Mouse (Mus musculus) testis, adult 2 months (tissue): ENCODE measurements around the gene Snx8. TPM values are rescaled to one million over a fixed set of nuclear protein-coding genes. Genes with fewer than 3 reads are reported as not detected.

Experiments
- H3K27ac ChIP-seq: fragments of 200-500 bp; 2 replicates; pipeline ENCODE4 v1.5.1; 2012; ENCODE audit warnings: low read depth, low read length; ENCODE audit not compliant: control insufficient read depth, insufficient read depth
- H3K27me3 ChIP-seq: fragments of 200-500 bp; 2 replicates; pipeline ENCODE4 v1.6.1; 2012; ENCODE audit warnings: mild to moderate bottlenecking, low read length, moderate library complexity; ENCODE audit not compliant: control insufficient read depth, insufficient read depth
- H3K36me3 ChIP-seq: fragments of 200-500 bp; 2 replicates; pipeline ENCODE4 v1.6.1; 2012; ENCODE audit warnings: mild to moderate bottlenecking, low read length; ENCODE audit not compliant: control insufficient read depth, insufficient read depth
- H3K4me1 ChIP-seq: fragments of 200-500 bp; 2 replicates; pipeline ENCODE4 v1.6.1; 2012; ENCODE audit warnings: low read length; ENCODE audit not compliant: control insufficient read depth, insufficient read depth
- H3K4me3 ChIP-seq: fragments of 200-500 bp; 2 replicates; pipeline ENCODE4 v1.5.1; 2012; ENCODE audit warnings: low read depth, mild to moderate bottlenecking, low read length, moderate library complexity, mixed read lengths; ENCODE audit not compliant: control insufficient read depth
- CTCF ChIP-seq: fragments of 200-500 bp; IDR thresholded peaks from 2 replicates; pipeline ENCODE4 v1.5.1; 2012; ENCODE audit warnings: low read depth, mild to moderate bottlenecking, inconsistent platforms, low read length, moderate library complexity; ENCODE audit not compliant: control insufficient read depth, insufficient read depth, insufficient replicate concordance
- POLR2A ChIP-seq: fragments of 200-500 bp; IDR thresholded peaks from 2 replicates; pipeline ENCODE4 v1.6.1; 2012; ENCODE audit warnings: low read depth, mild to moderate bottlenecking, inconsistent platforms, low read length, moderate library complexity; ENCODE audit not compliant: control insufficient read depth
- polyA plus RNA-seq: library from polyadenylated mRNA; depleted of rRNA; stranded (reverse); fragments of >200 nt; gene quantifications from 2 replicates; pipeline ENCODE4 v1.2.3, GENCODE M21; 2012; rRNA removed

The Snx8 gene
- polyA plus RNA-seq, 1 experiment: 3.8 TPM

- Histone ChIP-seq H3K4me1 (peaks cover 5% of the 10 kb centered on the region), H3K36me3 (no peaks in the 10 kb centered on the region), H3K27me3 (no peaks in the 10 kb centered on the region), H3K27ac (peak within 1 kb of the TSS; percentile 73), H3K4me3 (peak within 1 kb of the TSS; percentile 96)
- TF ChIP-seq CTCF (no peak), POLR2A (peak; percentile 69)
Measured at GRCm38 (mm10) chr5:140321042-140321755, 67.9 kb downstream of the Snx8 start, which contains the start of the genes Mad1l1 and Nudt1. Mad1l1 (minus strand) TSS chr5:140321552. Nudt1 (plus strand) TSS chr5:140321656.

DNA sequence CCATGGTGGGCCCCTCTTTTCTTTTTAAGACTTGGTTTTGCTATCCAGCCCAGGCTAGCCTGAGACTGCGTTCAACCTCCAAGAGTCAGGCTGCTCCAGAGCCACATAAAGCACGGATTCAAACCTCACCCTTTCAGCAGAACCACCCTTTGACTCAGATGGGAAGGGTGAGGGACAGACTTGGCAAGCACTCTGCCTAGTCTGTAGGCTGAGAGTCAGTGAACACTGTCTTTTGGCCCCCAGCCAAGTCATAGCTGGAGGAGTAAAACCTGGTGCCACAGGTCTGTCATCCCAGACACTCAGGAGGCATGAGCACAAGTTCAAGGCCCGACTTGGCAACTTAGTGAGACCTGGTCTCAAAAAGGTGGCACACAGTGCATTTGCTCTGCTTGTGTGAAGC lies 72.3 kb downstream of the Snx8 start:
- Histone ChIP-seq H3K27me3 (no peaks in the 10 kb centered on the region), H3K27ac (no peak overlapping the region), H3K4me1 (peaks cover 3% of the 10 kb centered on the region), H3K4me3 (no peak overlapping the region), H3K36me3 (no peaks in the 10 kb centered on the region; the same call in 1 of the 2 replicates)
- TF ChIP-seq POLR2A: no peak
- TF ChIP-seq CTCF: no peak

DNA sequence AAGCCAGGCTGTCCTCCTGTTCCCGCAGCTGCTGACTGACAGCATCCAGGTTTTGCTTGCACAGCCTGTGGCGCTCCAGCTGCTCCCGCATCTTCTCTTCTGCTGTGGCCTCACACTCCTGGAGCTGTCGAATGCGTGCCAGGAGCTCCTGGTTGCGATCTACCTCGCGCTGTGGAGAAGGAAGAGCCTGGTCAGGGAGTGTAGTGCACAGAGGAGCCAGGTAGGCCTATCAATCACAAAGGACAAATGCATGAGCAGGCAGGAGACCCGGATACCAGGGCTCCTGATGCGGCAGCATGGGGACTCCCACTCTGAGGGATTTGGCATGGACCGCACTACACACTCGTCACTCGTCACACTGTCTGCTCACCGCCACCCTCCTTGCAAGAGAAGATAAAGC lies 81.5 kb downstream of the Snx8 start:
- no peaks in the 10 kb centered on the region for H3K36me3 ChIP-seq
- no peak overlapping the region for H3K4me3 ChIP-seq
- H3K27me3 ChIP-seq: no peaks in the 10 kb centered on the region
- H3K4me1 ChIP-seq: no peaks in the 10 kb centered on the region
- TF ChIP-seq CTCF (no peak), POLR2A (no peak)
- H3K27ac ChIP-seq: no peak overlapping the region

- Histone ChIP-seq H3K27me3 (no peaks in the 10 kb centered on the region), H3K36me3 (no peaks in the 10 kb centered on the region; the same call in 1 of the 2 replicates)
Measured at GRCm38 (mm10) chr5:140306016-140306415, 83.0 kb downstream of the Snx8 start.

DNA sequence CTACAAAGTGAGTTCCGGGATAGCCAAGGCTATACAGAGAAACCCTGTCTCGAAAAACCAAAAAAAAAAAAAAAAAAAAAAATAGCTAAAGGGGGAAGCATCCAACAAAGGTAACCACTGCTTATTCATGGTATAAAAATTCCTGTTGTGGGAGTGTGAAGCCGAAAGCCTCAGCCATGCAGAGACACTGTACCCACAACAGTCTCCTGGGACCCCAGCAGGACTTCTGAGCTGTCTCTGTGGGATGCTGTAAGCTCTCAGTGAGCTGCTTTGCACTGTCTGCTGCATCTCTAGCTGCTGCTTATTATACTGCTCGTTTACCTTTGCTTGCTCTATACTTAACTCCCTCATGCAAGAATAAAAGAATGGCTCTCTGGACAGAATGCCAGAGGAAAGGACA lies 90.8 kb downstream of the Snx8 start:
- no peaks in the 10 kb centered on the region for H3K27me3 ChIP-seq
- peaks cover 3% of the 10 kb centered on the region for H3K36me3 ChIP-seq
- no peak overlapping the region for H3K27ac ChIP-seq

More at GRCm38 (mm10) chr5:140306016-140306415, 83.0 kb downstream of the Snx8 start:
- no peaks in the 10 kb centered on the region for H3K4me1 ChIP-seq
- no peak overlapping the region for H3K4me3 ChIP-seq
- TF ChIP-seq CTCF (no peak), POLR2A (no peak)
- H3K27ac ChIP-seq: no peak overlapping the region

DNA sequence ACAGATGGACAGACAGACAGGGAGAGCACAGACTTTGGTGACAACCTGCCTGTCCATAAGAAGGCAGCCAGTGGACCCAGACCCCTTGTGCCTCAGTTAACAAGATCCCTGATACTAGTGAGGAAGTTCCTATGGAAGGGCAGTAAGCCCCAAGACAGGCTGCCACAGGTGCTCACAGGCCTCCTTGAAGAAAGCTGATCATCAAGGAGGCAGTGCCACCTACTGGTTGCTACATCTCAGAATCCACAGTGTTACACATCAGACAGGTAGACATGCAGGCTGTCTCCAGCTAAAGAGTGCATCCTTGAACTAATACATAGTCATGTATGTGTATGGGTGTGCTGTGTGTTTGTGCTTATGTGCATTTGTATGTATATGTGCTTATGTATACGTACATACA lies 96.9 kb downstream of the Snx8 start:
- Histone ChIP-seq H3K4me3 (no peak overlapping the region), H3K27ac (no peak overlapping the region), H3K27me3 (no peaks in the 10 kb centered on the region), H3K36me3 (no peaks in the 10 kb centered on the region; the same call in 1 of the 2 replicates), H3K4me1 (no peaks in the 10 kb centered on the region)
- TF ChIP-seq POLR2A (no peak), CTCF (peak; percentile 20; the same call in 1 of the 2 replicates)

More for the DNA sequence above, 90.8 kb downstream of the Snx8 start:
- no peak for TF ChIP-seq CTCF
- no peak for TF ChIP-seq POLR2A
- H3K4me1 ChIP-seq: no peaks in the 10 kb centered on the region
- H3K4me3 ChIP-seq: no peak overlapping the region

Other genes with a start within 250 kb of the Snx8 start
- gene Mad1l1, start 67.7 kb downstream of the Snx8 start, polyA plus RNA-seq: 16.7 and 17.0 TPM in 2 replicates
- gene Nudt1, start 67.6 kb downstream of the Snx8 start, polyA plus RNA-seq: 4.1 and 4.5 TPM in 2 replicates
- gene Mrm2, start 57.4 kb downstream of the Snx8 start, polyA plus RNA-seq: 1.5 and 1.7 TPM in 2 replicates
- 249 and 275 TPM in 2 replicates for gene Eif3b, start 30.1 kb upstream of the Snx8 start, polyA plus RNA-seq
- gene Gm4869, start 56.4 kb upstream of the Snx8 start, polyA plus RNA-seq: 0.14 and 0.16 TPM in 2 replicates
- gene Chst12, start 116.3 kb upstream of the Snx8 start, polyA plus RNA-seq: 2.1 and 2.4 TPM in 2 replicates
- not detected in 2 replicates for gene Grifin, start 175.8 kb upstream of the Snx8 start, polyA plus RNA-seq
- gene Lfng, start 218.1 kb upstream of the Snx8 start, polyA plus RNA-seq: 1.4 TPM in 2 replicates